Mouse (Mus musculus): Measurements from ENCODE around the gene Cd36. TPM values are rescaled to one million over a fixed set of nuclear protein-coding genes. Genes with fewer than 3 reads are reported as not detected.
"Not testable (repeated sequence)": the region's sequence is repeated elsewhere in the genome, so short reads cannot be mapped to it uniquely, and the experiment has no call there.

The Cd36 gene
- 2.6 and 2.7 TPM in 2 replicates for polyA plus RNA-seq (2016; fragmentation: Nextera tagmentation; extraction: Ambion mirVana)

DNA sequence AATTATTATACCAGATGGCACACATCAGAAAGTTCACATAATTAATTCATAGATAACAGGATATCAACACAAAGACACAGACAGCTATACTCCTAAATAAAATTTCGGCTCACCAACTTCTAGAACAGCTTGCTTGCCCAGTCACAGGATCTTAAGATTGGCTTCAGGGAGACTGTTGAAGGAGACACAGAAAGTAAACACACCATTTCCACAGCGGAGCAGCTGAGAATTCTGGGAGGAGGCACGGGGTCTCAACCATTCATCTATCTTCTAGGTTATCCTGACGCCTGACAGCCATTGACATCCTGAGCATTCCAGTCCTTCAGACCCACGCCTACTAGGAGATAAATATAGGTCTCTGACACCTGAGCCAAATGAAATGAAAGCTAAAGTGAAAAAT, at the start of gene Cd36:
Cd36 (minus strand) TSS at position 204 of the 400 bp plus-strand sequence.
- no peaks in the 10 kb centered on the region for H3K27me3 ChIP-seq
- ATAC-seq (ENCODE audit: insufficient number of reproducible peaks, insufficient read depth, low FRiP score, low TSS enrichment) = no peak
- no peak within 1 kb of the TSS for H3K9ac ChIP-seq
- 51% methylated on average over 5 of the region's 5 CpGs for WGBS
- no peak within 1 kb of the TSS for H3K4me2 ChIP-seq (replicated peaks)
- no peak within 1 kb of the TSS for H3K27ac ChIP-seq
- no peaks in the 10 kb centered on the region for H3K4me1 ChIP-seq
- no peak within 1 kb of the TSS for H3K4me3 ChIP-seq
- no peaks in the 10 kb centered on the region for H3K36me3 ChIP-seq
- H3K9me3 ChIP-seq = no peaks in the 10 kb centered on the region

DNA sequence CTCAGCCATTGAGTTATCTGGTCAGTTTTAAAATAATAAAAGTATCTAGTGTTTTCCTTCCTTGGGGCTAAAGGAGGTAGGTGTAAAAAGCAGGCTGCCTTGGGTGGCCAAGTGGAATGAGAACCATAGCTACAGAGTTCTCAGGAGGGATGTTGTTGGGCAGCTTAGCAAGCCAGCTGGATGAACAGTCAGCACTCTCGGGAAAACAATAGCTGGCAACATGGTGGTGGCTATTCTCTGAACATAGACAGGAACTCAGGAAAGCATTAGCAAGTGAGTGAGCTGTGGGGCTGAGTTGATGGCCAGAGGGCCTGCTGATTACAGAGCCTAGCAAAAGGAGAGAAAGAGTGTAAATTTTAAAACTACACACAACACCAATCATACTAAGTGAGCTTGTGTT, 45.9 kb upstream of the Cd36 start:
- Histone ChIP-seq H3K9me3 (no peaks in the 10 kb centered on the region), H3K4me3 (no peak overlapping the region), H3K27ac (no peak overlapping the region), H3K4me1 (no peaks in the 10 kb centered on the region), H3K4me2 (replicated peaks) (no peak overlapping the region), H3K27me3 (no peaks in the 10 kb centered on the region), H3K9ac (no peak overlapping the region), H3K36me3 (no peaks in the 10 kb centered on the region)
- 67% methylated on average over 1 of the region's 1 CpGs for WGBS
- no peak for ATAC-seq (ENCODE audit: insufficient number of reproducible peaks, insufficient read depth, low FRiP score, low TSS enrichment)

DNA sequence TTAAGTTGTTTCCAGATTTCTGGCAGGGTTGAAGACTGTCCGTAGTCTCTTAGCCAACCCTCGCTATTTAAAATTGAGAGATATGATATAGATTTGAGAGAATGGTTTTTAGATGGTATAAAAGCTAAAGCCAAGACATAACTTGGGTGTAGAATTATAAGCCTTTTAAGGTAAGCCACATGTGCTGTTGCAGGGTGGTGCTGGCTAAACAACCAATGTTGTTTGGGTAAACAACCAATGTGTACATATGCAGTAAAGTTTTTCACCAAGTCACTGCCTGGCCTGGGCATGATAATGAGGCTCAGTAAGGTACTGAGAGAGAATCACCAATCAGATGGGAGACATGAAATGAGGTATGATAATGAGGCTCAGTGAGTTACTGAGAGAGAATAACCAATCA, 43.0 kb upstream of the Cd36 start:
- ATAC-seq (ENCODE audit: insufficient number of reproducible peaks, insufficient read depth, low FRiP score, low TSS enrichment); H3K4me2 ChIP-seq (replicated peaks); H3K9ac ChIP-seq; H3K36me3 ChIP-seq; H3K27ac ChIP-seq; H3K27me3 ChIP-seq; H3K4me3 ChIP-seq; H3K9me3 ChIP-seq; H3K4me1 ChIP-seq: not testable (repeated sequence)
- WGBS = 91% methylated on average over 2 of the region's 2 CpGs

DNA sequence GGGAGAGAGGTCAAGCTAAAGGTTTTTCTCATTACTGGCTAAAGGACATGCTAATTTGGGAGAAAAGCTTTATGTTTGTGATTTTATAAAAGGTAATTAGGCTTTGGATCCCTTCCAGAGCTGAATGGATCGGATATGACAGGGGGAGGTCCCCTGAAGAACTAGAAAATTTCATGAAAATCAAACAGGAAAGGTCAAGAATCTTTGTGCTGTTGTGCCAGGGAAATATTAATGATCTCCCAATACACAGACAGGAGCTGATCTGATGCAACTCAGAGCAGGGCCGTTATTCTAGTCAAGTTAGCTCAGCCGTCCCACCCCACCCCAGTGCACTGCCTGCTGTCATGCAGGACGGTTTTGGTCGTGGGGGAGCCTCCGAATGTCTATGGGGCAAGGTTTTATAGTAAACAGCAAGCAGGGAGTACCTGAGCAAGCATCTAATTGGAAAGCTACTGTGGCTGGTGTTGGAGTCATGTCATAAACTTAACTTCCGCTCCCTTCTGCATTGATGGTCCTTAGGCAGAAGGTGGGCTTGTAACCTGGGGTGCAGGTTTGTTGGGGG, 40.5 kb upstream of the Cd36 start:
- Histone ChIP-seq H3K36me3 (no peaks in the 10 kb centered on the region), H3K4me1 (no peaks in the 10 kb centered on the region), H3K4me2 (replicated peaks) (no peak overlapping the region), H3K27ac (no peak overlapping the region), H3K27me3 (no peaks in the 10 kb centered on the region), H3K9me3 (no peaks in the 10 kb centered on the region), H3K9ac (no peak overlapping the region), H3K4me3 (no peak overlapping the region)
- 53% methylated on average over 7 of the region's 7 CpGs for WGBS
- ATAC-seq (ENCODE audit: insufficient number of reproducible peaks, insufficient read depth, low FRiP score, low TSS enrichment) = no peak

DNA sequence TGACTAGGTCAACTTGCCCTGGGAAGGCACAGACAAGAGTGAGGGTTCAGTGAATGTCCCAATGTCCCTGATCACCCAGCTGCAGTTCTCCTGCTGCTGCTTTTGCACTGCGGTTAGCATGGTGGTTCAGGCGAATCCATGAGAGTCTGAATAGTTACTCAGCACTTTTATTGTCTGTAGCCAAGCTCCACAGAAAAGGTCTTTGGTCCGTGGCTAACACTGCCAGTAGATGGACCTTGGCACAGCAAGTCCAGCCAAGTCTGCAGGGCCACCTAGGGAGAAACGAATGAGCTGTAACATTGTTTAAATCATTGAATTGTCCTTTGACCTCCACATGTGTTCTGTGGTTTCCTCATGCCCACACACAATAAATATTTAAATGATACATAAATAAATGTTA, 39.9 kb upstream of the Cd36 start:
- no peak overlapping the region for H3K4me3 ChIP-seq
- no peak overlapping the region for H3K9ac ChIP-seq
- 43% methylated on average over 4 of the region's 4 CpGs for WGBS
- no peak for ATAC-seq (ENCODE audit: insufficient number of reproducible peaks, insufficient read depth, low FRiP score, low TSS enrichment)
- no peaks in the 10 kb centered on the region for H3K4me1 ChIP-seq
- H3K4me2 ChIP-seq (replicated peaks) = no peak overlapping the region
- no peaks in the 10 kb centered on the region for H3K9me3 ChIP-seq
- no peaks in the 10 kb centered on the region for H3K27me3 ChIP-seq
- H3K27ac ChIP-seq = no peak overlapping the region
- H3K36me3 ChIP-seq = no peaks in the 10 kb centered on the region

DNA sequence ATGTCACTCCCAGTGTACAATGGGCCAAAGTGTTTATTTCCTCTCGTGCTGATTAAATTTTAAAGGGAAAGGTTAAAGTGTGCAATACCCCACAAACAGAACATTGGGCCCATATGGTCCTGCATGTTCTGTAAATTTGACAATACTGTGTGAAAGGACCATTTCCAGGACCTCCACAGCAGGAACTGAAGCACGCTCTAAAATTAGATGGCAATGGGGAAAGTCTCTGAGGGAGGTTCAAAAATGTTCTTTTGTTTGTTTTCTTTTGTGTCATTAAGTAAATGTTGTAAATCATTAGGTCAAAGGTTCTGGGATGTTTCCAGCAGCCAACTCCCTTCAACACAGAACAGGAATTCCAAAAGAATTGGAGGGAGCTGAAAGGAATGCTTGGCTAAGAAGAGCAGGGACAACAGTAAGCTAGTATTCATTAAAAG, 35.5 kb upstream of the Cd36 start:
- no peaks in the 10 kb centered on the region for H3K27me3 ChIP-seq
- no peak overlapping the region for H3K9ac ChIP-seq
- H3K4me3 ChIP-seq = no peak overlapping the region
- 37% methylated on average over 2 of the region's 2 CpGs for WGBS
- H3K4me2 ChIP-seq (replicated peaks) = no peak overlapping the region
- no peaks in the 10 kb centered on the region for H3K9me3 ChIP-seq
- no peaks in the 10 kb centered on the region for H3K4me1 ChIP-seq
- ATAC-seq (ENCODE audit: insufficient number of reproducible peaks, insufficient read depth, low FRiP score, low TSS enrichment) = no peak
- H3K27ac ChIP-seq = no peak overlapping the region
- H3K36me3 ChIP-seq = no peaks in the 10 kb centered on the region

GRCm38 (mm10) chr5:17923648-17924047, 35.0 kb upstream of the Cd36 start:
- H3K4me3 ChIP-seq = no peak overlapping the region
- H3K27ac ChIP-seq = no peak overlapping the region
- H3K9ac ChIP-seq = no peak overlapping the region
- no peak overlapping the region for H3K4me2 ChIP-seq (replicated peaks)
- no peaks in the 10 kb centered on the region for H3K27me3 ChIP-seq
- ATAC-seq (ENCODE audit: insufficient number of reproducible peaks, insufficient read depth, low FRiP score, low TSS enrichment) = no peak
- no peaks in the 10 kb centered on the region for H3K36me3 ChIP-seq
- no peaks in the 10 kb centered on the region for H3K9me3 ChIP-seq
- 83% methylated on average over 3 of the region's 3 CpGs for WGBS
- H3K4me1 ChIP-seq = no peaks in the 10 kb centered on the region

DNA sequence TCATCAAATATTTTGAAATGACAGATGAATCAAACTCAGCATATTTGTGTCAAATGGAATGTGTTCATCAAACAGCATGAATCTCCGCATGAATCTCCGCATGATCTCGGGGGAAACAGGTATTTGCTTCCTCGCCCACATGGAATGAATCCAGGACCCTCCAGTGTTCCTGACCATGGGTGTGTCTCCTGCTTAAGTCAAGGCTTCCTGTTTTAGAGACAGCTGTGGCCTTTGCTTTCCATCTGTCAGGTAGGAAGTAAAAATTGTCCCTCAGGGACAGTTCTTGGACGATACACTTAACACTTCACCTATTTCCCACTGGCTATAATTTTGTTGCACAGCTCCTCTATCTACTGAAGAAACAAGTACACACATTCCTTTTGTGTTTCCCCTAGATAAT, 30.4 kb upstream of the Cd36 start:
- Histone ChIP-seq H3K36me3 (no peaks in the 10 kb centered on the region), H3K9me3 (no peaks in the 10 kb centered on the region), H3K4me3 (no peak overlapping the region), H3K27ac (no peak overlapping the region), H3K4me1 (no peaks in the 10 kb centered on the region), H3K9ac (no peak overlapping the region), H3K27me3 (no peaks in the 10 kb centered on the region), H3K4me2 (replicated peaks) (no peak overlapping the region)
- 66% methylated on average over 5 of the region's 5 CpGs for WGBS
- no peak for ATAC-seq (ENCODE audit: insufficient number of reproducible peaks, insufficient read depth, low FRiP score, low TSS enrichment)

- H3K9ac ChIP-seq = no peak overlapping the region
- WGBS = 30% methylated on average over 7 of the region's 7 CpGs
Measured at GRCm38 (mm10) chr5:17904766-17905165, 16.2 kb upstream of the Cd36 start.

GRCm38 (mm10) chr5:17898948-17899347, 10.3 kb upstream of the Cd36 start:
- Histone ChIP-seq H3K27me3 (no peaks in the 10 kb centered on the region), H3K4me1 (no peaks in the 10 kb centered on the region), H3K4me3 (no peak overlapping the region), H3K4me2 (replicated peaks) (no peak overlapping the region), H3K36me3 (no peaks in the 10 kb centered on the region), H3K9ac (no peak overlapping the region), H3K27ac (no peak overlapping the region), H3K9me3 (no peaks in the 10 kb centered on the region)
- 60% methylated on average over 3 of the region's 3 CpGs for WGBS
- no peak for ATAC-seq (ENCODE audit: insufficient number of reproducible peaks, insufficient read depth, low FRiP score, low TSS enrichment)

More at GRCm38 (mm10) chr5:17904766-17905165, 16.2 kb upstream of the Cd36 start:
- no peaks in the 10 kb centered on the region for H3K36me3 ChIP-seq
- H3K9me3 ChIP-seq = no peaks in the 10 kb centered on the region
- H3K4me3 ChIP-seq = no peak overlapping the region
- no peak overlapping the region for H3K27ac ChIP-seq
- H3K27me3 ChIP-seq = no peaks in the 10 kb centered on the region
- no peaks in the 10 kb centered on the region for H3K4me1 ChIP-seq
- no peak overlapping the region for H3K4me2 ChIP-seq (replicated peaks)
- ATAC-seq (ENCODE audit: insufficient number of reproducible peaks, insufficient read depth, low FRiP score, low TSS enrichment) = no peak

GRCm38 (mm10) chr5:17897641-17898040, 9.0 kb upstream of the Cd36 start:
- H3K9me3 ChIP-seq; ATAC-seq (ENCODE audit: insufficient number of reproducible peaks, insufficient read depth, low FRiP score, low TSS enrichment); H3K27me3 ChIP-seq; H3K4me2 ChIP-seq (replicated peaks); H3K9ac ChIP-seq; H3K27ac ChIP-seq; H3K4me3 ChIP-seq; H3K4me1 ChIP-seq; H3K36me3 ChIP-seq: not testable (repeated sequence)
- WGBS = 97% methylated on average over 5 of the region's 5 CpGs

DNA sequence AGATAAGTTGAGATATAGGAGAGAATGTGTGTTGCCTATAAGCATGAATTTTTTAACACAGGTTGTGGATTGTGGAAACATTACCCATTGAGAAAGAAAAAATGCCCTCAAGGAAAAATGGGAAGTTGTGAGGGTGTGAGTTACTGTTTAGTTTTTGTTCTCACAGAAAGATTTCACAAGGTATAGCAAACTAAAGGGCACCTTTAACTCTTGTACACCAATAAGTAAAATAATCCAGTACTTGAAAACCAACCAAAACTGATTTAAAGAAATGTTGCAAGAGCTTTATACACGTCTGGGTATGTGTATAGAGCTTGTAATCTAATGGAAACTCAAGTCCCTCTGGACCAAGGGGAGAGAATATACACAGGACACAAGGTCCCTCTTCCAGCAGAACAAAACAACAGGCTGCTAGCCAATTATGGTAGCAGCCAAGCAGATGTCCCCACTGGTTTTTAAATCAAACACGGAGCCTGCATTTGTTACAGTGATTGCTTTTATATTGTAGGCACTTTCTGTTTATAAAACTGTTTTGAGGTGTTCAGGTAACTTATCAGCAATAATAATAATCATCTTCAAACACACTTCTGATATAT, 5.1 kb upstream of the Cd36 start:
- WGBS = 69% methylated on average over 2 of the region's 2 CpGs
- H3K36me3 ChIP-seq = no peaks in the 10 kb centered on the region

More for the DNA sequence above, 5.1 kb upstream of the Cd36 start:
- Histone ChIP-seq H3K27ac (no peak overlapping the region), H3K4me2 (replicated peaks) (no peak overlapping the region), H3K4me1 (no peaks in the 10 kb centered on the region), H3K9ac (no peak overlapping the region), H3K4me3 (no peak overlapping the region), H3K27me3 (no peaks in the 10 kb centered on the region), H3K9me3 (no peaks in the 10 kb centered on the region)
- no peak for ATAC-seq (ENCODE audit: insufficient number of reproducible peaks, insufficient read depth, low FRiP score, low TSS enrichment)

All from embryonic facial prominence, embryonic 12.5 days (tissue).